Mouse (Mus musculus): Measurements from ENCODE around the gene D6Wsu163e.

- no peak for TF ChIP-seq CTCF (IDR thresholded peaks at IDR 0.05; ENCODE audit: borderline replicate concordance, insufficient read depth, low read length)
- no peak for TF ChIP-seq POLR2A (IDR thresholded peaks at IDR 0.05; ENCODE audit: low read depth, low read length)
Observed at GRCm38 (mm10) chr6:127010021-127010420, 70.3 kb downstream of the D6Wsu163e start.

Data from embryonic fibroblast, embryonic 13.5 days (primary cell).